Mouse (Mus musculus) heart, postnatal 14 days (tissue): ENCODE results near the gene Col24a1. TPM values are rescaled to one million over a fixed set of nuclear protein-coding genes. Genes with fewer than 3 reads are reported as not detected.

Source experiments
- DNase-seq, 2 experiments: peaks; one replicate each; pipeline ENCODE4 v3.0.0; 2021 to 2022
- intact Hi-C: fragments of 180-260 bp; cut with DNase I; formaldehyde crosslinking; loops from one replicate; pipeline ENCODE4 v1.15.1; 2025
- total RNA-seq, 2 experiments: library from RNA; stranded (reverse); gene quantifications; 2 replicates each; pipeline ENCODE4 v1.2.3; 2021

Gene Col24a1
- total RNA-seq, 2 experiments from 2014 or later = 0.32 to 0.41 TPM

- intact Hi-C loops = no loop called here
These were observed 56.4 kb downstream of the Col24a1 start for GRCm38 (mm10) chr3:145348690-145349089.

DNA sequence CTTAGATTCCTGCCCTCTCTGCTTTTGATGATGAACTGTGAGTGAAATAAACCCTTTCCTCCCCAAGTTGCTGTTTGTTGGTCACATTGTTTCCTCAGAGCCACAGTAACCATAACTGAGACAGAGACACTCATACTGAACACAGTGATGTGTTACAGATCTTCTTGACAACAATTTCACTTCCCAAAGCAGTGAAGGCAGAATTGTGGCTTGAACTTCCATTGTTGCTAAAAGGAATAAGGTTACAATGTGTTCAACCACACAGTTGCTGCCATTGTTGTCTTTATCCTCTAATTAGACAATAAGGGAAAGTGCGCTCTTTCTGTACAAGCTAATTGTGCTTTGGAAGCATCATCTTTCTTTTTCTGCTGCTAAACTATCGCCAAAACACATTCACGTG, 61.7 kb downstream of the Col24a1 start:
- intact Hi-C loops = no loop called here
- DNase-seq = no peak

More at GRCm38 (mm10) chr3:145348690-145349089, 56.4 kb downstream of the Col24a1 start:
- DNase-seq = no peak

DNA sequence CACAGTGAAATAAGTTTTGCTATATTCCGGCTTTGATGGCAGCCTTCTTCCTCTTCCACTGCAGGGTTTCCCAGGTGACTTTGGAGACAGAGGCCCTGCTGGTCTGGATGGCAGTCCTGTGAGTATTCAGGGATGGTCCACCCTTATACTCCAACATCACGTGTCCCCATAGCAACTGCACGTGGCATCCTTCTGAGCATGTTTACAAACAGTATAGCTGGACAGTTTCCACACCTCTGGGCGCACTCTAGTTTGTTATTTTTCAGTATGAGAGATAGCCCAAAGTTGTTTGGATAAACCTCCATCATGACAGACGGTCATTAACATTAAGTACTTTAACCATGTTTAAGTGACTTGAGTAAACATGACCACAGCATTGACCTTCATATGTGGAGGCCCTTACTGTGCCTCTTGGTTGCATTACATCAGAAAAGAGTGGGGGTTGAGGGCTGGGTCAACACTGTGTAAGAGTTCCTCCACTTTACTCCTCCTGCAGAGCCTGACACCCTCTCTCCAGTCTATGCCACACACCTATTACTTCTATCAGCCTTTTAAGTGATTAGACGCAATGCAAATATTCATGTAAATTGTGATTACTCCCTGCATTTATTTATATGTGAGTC, 64.7 kb downstream of the Col24a1 start:
- intact Hi-C loops = no loop called here
- DNase-seq = no peak

GRCm38 (mm10) chr3:145365227-145365626, 73.0 kb downstream of the Col24a1 start:
- DNase-seq = peak in 1 of 2 experiments; percentile 15
- intact Hi-C loops = loop anchor here (5.0 kb wide), 1 partner anchor 77 kb away; no protein-coding TSS in a partner anchor

DNA sequence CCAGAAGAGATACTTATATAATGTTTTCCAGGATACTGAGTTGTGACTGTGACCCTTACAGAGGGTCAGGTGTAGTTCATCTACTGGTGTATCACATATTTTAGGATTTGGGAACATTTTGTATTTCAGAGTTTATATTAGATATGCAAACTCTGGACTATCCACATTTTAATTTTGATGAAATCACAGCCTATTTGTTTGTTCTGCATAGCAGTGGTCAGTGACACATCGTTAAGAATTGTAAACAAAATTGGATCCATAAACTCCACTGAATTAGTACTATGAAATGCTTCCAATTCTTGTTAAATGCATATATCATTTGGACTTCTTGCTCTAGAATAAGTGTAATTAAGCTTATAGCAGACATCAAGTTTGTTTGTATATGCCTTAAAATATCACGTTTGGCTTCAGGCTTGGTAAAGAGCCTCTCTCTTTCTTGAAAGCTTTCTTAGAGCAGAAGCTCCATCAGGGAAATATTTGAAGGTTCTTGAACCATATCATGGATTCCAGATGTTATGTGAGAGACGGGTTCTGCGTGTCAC, 75.0 kb downstream of the Col24a1 start:
- intact Hi-C loops = loop anchor here (5.0 kb wide), 1 partner anchor 75 kb away; no protein-coding TSS in a partner anchor
- no peak for DNase-seq

DNA sequence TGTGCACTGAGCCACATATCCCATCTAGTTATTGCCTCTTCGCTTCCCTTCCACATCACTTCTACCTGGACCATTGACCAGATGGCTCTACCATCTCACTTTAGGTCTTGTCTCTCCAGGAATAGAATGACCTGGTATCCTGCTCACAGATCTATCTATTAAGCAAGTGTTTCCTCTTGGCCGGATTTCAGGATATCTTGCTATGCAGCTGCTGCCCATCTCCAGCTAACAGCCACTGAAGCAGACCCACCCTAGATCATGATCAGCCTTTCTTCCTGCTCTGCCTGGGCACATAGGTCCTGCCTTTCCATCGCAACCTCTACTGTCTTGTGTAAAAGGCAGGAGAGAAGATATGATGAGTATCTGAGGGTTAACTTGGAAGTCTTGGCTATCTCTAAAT, 84.0 kb downstream of the Col24a1 start:
- intact Hi-C loops = no loop called here
- no peak for DNase-seq

DNA sequence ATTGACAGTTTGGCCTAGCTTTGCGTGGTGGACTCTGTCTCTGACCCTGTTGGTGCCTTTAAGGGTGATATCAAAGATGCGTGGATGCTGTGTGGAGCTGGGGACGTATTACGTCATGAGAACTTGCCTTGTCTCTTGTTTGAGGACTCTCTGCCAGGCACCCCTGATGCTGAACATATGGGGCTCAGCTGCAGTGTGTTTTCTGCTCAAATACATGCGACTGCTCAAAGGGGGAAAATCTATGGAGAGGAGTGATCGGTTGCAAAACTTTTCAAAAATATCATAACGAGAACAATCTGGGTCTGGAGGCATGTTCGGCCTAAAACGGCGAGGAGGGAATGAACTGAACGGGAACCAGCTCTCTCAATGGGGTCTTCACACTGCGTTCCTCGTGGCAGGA, 90.8 kb downstream of the Col24a1 start:
- intact Hi-C loops = no loop called here
- no peak for DNase-seq

- DNase-seq = no peak
- intact Hi-C loops = no loop called here
These were observed 94.2 kb downstream of the Col24a1 start for GRCm38 (mm10) chr3:145386434-145386833.

DNA sequence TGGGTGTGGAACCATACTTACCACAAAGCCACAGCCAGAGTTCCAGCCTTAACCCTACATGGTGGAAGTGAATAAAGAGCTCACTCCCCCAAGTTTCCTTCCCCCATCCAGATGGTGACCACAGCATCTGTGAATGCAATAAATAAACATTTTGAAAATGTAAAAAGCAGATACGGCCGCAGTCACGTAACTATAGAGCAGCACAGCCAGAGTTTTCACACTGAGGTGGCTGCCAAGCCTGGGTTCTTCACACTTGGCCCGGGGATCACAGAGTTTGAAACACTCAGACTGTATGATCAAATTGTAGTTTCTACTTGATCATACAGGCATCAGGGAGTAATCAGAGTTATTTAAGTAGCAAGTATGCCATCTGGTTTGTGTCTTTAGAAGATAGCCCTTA, 98.4 kb downstream of the Col24a1 start:
- intact Hi-C loops = no loop called here
- DNase-seq = peak; percentile 14 to 15

DNA sequence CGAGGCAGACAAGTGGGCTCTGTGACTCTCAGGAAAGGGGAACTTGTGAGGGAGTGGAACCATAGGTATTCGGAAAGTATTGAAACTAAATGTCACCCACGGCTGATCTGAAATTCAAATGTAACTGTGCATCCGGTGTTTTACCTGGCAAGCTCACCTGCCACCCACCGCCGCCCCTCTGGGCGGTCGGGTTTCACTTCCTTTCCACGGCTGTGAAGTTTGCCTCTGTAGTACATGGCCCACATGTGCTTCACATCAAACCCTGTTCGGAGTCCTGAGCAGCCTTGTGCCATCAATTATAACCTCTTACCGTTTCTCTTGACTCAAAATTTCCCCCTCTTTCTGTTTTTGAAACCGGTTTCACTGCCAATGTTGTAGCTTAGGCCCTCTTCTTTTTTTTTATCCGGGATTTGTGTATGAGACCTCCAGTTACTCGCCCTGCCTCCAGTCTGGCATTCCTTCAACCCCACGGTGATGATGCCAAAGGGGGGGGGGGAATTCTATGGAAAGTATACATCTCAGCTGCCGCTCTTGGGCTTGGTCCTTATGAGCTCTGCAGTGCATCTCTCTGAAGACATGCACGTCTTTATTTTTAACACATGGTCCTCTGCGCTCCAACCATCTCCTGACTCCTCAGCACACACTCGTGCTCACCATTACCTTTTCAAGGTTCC, 99.9 kb downstream of the Col24a1 start:
- intact Hi-C loops = no loop called here
- DNase-seq = no peak

- intact Hi-C loops = no loop called here
- DNase-seq = no peak
These were observed 106.9 kb downstream of the Col24a1 start for GRCm38 (mm10) chr3:145399173-145399572.

GRCm38 (mm10) chr3:145402257-145402656, 110.0 kb downstream of the Col24a1 start:
- no peak for DNase-seq
- intact Hi-C loops = no loop called here

DNA sequence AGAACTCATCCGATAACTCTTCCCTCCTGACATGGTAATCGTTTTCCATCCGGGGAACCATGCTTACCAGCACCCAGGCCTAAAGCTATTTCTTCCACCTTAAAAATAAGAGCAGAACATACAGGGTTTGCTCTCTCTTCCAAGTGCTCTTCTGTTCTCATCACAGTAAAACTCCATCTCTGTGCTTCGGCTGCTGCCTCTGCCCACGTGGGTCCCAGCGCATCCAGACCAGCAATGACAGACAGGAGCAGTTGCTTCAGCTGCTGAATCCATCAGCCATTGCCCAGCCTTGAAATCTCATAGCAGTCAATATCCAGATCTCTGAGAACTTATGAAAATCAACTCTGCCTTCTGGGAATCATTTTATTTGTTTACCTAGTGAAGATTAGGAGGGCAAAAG, 110.7 kb downstream of the Col24a1 start:
- no peak for DNase-seq
- intact Hi-C loops = no loop called here

- peak; percentile 8 to 16 for DNase-seq
- intact Hi-C loops = no loop called here
These were observed 115.8 kb downstream of the Col24a1 start for GRCm38 (mm10) chr3:145408045-145408444.

- intact Hi-C loops = no loop called here
These were observed 119.9 kb downstream of the Col24a1 start for GRCm38 (mm10) chr3:145412137-145412536.

DNA sequence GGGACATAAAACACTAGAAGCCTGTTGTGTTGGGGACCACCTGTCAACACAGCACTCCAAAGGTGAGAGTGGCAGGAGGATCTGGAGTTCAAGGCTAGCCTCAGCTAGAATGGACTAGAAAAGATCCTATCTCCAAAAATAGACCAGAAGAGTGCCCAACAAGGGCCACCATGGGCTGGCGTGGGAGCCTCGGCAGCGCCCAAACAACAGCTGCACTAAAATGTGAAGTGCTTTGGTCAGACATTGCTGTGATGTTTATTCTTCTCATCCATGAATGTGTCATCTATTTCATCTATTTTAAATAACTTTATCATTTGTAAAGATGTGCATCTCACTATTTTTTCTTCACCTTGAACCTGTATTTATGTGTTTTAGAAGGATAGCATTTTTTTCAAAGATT, 122.1 kb downstream of the Col24a1 start:
- intact Hi-C loops = no loop called here

More at GRCm38 (mm10) chr3:145412137-145412536, 119.9 kb downstream of the Col24a1 start:
- DNase-seq = no peak

DNA sequence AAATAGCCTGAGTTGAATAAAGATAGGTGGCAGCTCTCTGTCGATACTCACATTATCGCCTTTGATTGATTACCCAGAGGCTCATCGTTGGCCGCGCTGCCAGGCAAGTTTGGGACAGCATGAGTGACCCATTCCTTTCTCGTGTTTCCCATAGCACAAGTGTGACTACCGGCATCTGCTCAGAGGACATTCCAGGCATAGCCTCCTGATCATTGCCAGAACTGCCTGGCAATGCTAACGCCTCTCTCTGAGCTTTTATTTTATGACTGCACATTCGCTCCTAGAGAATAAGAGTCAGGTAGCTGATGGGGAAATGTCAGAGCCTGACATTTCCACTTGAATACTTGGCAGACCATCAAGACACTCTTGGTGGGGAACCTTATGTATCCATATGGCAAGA, 125.5 kb downstream of the Col24a1 start:
- intact Hi-C loops = no loop called here
- peak in 1 of 2 experiments; percentile 21 for DNase-seq

More for the DNA sequence above, 122.1 kb downstream of the Col24a1 start:
- DNase-seq = no peak

DNA sequence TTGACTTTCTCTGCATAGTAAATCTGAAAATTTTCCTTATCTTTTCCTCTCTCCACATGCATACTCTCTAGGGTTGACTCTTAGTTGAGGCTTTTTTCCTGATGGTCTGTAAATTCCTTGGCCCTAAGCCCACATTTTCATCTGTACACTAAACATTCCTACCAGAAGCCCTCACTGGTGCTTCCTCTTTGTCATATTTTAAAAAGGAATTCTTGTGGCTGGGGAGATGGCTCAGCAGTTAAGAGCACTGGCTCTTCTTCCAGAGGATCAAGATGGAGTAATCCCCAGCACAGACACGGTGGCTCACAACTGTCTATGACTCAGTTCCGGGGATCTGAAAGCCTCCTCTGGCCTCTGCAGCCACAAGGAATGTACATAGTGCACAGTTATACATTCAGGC, 128.1 kb downstream of the Col24a1 start:
- no peak for DNase-seq
- intact Hi-C loops = no loop called here

GRCm38 (mm10) chr3:145422044-145422443, 129.8 kb downstream of the Col24a1 start:
- no peak for DNase-seq
- intact Hi-C loops = no loop called here

DNA sequence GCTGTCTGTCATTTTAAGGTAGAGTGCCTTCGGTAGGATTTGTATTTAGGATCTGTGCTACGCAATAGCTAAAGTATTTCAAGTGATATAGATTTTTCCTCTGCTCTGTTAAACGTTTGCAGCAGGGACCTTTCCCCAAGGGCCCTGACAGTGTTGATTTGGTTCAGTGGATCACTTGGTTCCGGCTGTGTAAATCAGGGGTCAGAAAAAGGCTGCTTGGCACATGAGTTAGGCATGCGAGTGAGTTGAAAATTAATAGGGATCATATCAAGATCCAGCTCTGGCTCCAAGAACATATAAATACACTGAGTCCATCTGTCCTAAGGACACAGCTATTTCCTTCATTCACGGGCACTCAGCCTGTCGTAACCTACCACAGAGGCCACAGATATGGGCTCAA, 146.1 kb downstream of the Col24a1 start:
- no peak for DNase-seq
- intact Hi-C loops = no loop called here

GRCm38 (mm10) chr3:145439086-145439485, 146.8 kb downstream of the Col24a1 start:
- no peak for DNase-seq
- intact Hi-C loops = no loop called here

GRCm38 (mm10) chr3:145440993-145441392, 148.7 kb downstream of the Col24a1 start:
- intact Hi-C loops = loop anchor here (5.0 kb wide), 1 partner anchor 74 kb away; no protein-coding TSS in a partner anchor
- DNase-seq = no peak
